Mouse (Mus musculus) CD4-positive, CD25-positive, alpha-beta regulatory T cell, adult 2 months (primary cell): ENCODE measurements around the gene Plekhf1.

Experiments used
- DNase-seq: peaks from one replicate; pipeline ENCODE4 v3.0.0-alpha.2; 2012; ENCODE audit warnings: low read depth, low spot score

Gene Plekhf1

DNA sequence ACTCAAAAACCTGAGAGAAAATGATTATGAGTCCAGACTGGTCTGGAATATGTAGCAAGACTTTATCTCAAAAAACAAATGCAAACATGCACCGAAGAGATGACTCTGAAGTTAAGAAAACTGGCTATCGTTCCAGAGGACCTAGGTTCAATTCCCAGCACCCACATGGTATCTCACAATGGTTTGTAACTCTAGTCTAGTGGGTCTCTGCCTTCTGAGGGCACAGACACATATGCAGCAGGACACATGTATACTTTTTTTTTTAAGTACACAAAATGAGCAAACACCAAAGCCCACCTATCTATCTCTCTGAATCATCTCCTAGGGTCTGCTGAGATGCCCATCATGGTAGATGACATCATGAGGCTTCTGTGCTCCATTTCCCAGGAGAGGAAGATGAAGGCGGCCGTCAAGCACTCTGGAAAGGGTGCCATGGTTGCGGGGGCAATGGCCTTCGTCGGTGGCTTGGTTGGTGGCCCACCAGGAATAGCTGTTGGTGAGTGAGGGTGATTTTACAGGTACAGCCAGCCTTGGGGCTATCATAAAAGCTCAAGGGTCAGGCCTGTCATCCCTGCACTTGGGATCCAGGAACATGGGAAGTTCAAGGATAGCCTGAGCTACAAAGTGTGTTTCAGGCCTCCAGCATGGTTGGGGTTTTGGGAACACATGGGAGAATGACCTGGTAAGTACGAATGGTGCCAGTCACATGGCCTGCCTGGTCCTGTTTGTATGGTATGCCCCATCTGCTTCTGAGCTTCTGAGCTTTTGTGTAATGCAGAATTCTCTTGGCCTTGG lies 39.3 kb downstream of the Plekhf1 start:
- DNase-seq, result no peak

DNA sequence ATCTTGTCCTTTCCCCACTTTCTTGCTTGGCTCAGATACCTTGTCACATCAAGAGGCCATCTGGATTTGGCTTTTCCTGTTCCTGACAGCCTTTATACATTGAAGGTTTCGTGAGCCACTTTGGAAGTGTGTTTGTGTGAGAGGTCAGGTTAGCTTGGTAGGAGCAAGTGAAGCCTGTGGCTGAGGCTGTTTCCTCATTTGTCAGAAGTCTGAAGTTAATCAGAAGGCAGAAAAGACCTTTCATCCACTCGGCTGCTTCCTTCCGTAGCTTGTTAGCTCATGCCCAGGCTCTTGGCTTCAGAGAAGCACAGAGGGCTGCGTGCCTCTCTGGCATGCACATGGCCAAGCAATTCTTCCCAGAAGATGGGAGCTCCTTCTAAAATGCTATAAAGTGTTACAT lies 40.0 kb downstream of the Plekhf1 start:
- peak; percentile 34 for DNase-seq

DNA sequence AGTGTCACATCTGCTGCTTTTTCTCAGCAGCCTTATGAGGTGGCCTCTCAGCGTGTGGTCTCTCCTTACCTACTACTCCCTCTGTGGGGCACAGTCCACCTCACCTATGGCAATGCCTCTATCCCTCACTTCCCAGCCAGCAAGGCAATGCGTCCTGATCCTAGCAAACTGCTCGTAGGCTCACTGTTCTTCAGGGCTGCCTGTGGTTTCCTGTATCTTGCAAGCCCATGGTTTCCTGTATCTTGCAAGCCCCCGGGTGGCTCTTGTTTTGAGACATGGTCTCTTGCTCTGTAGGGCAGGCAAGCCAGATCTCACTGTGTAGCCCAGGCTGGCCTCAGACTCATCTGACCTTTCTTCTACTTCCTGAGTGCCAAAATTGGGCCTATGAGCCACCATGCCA lies 41.0 kb downstream of the Plekhf1 start:
- DNase-seq, result peak; percentile 56

DNA sequence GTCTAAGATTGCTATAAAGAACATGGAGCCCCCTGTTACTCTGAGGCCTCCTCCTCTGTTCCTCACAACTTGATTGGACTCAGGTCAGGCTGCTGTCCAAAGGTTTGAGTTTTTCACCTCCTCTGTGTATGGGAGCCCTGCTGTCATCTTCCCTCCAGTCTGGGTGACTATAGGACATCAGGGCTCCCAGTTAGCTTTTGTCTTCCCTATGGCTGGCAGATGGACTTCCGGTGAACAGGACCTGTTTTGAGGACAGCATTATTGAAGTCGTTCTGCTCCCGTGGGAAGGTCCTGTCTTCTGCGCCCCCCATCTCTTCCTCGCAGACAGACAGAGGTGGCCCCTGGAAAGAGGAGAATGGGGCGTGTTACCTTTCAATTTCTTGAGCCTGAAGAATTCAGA lies 43.0 kb downstream of the Plekhf1 start:
- peak; percentile 6 for DNase-seq

DNA sequence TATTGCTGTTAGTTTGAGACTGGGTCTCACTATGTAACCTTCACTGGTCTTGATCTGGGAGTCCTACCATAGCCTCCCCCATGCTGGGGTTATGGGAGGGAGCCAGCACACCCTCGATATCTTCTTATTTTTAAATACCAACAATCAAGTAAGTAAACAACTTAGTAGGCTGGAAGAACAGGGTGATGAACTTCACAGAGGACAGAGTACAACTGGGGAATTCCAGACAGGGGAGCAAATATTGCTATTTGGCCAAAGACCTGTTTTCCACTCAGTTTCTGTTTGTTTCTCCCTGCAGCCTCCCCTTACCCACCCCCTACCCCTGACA lies 43.4 kb downstream of the Plekhf1 start:
- DNase-seq, result no peak

DNA sequence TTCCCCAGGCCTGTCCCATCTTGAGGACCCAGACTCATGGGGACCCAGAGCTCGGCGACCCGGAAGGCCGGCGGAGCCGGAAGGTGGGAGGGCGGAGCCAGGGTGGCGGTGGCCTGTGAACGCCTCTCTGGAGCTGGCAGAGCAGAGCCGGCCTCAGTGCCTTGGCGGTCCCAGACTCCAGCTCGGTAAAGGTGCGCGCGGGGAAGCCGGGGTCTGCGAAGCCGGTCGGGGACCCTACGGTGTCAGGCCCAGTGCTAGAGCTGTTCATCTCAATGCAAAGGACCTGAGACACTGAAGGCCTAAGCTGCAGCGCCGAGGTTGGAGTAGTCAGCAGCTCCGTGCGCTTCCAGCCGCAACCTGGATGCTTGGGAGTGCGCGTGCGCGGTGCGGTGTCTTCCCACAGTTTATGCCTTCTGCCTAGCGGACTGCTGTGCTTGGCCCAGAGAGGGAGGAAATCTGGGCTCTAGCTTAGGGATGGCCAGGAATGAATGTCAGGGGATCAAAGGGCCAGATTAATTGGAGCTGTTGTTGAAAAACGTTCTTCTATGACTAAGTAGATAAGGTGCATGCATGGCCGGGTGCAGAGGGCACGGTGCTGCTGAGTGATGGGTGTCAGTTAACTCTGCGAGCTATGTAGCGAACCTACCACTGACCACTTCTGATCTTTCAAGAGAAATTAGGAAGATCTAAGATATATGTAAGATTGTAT lies 44.0 kb downstream of the Plekhf1 start:
- DNase-seq, result peak; percentile 87

DNA sequence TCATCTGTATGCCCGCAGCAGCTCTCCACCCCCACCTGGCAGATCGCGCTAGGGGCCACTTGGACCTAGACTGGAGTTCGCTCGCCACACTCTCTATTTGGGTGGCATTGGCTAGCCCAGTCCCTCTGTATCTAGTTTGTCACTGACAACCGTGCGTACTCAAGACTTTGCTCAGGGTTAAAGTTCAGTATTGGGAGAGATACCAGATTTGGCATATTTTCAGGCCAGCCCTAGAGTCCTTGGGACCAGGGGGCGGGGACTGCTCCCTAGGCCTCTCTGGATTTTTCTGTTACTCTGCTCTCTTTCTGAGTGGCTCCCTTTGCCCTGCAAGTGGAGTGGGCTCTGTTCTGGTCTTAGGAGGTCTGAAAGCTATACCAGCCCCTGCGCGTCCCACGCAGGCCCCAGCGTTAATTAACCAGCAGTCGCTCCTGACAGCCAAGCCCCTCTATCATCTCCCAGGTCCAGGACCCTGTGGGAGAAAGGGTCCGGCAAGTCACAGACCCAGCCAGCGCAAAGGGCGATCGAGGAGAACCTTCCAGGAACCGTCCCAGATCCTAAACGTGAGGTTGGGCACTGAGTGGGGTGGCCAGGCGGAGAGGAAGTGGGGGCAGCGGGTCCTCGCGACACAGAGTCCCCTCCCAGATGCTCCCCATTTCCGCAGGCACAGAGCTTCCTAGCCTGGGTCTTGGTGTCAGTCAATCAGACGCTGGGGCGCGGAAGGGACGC lies 44.7 kb downstream of the Plekhf1 start, which contains the start of gene 1600014C10Rik:
Gene 1600014C10Rik, plus strand, starts transcription at position 256 of the 726 bp plus-strand sequence.
- DNase-seq, result no peak

DNA sequence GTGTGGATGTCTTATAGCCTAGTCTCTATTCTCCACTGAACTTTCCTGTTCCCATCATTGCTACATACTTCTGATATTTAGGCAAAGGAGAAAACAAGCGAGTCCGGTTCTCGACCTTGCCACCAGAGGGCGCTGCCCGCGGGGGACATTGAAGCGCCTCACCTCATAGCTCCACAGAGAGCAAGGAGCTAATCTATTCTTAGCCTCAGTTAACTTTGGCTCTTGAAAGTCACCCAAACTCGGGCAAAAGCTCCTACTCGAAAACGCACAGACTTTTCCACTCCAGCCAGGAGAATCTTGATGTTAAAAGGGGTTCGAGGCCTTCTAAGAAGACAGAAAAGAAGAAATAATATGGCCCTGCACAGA lies 45.2 kb downstream of the Plekhf1 start:
- peak; percentile 93 for DNase-seq

DNA sequence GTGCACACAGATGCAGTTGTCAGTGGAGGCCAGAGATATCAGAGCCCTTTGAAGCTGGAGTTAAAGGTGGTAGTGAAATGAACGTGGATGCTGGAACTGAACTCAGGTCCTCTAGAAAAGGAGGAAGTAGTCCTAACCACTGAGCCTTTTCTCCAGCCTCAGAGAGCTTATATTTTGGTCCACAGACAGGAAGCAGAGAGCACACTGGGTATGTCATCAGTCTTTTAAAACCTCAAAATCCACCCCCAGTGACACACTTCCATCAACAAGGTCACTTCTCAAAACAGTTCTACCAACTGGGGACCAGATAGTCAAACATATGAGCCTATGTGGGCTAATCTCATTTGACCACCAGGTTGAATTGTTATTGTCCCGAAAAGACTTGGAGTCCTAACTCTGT lies 46.5 kb downstream of the Plekhf1 start:
- DNase-seq, result no peak

DNA sequence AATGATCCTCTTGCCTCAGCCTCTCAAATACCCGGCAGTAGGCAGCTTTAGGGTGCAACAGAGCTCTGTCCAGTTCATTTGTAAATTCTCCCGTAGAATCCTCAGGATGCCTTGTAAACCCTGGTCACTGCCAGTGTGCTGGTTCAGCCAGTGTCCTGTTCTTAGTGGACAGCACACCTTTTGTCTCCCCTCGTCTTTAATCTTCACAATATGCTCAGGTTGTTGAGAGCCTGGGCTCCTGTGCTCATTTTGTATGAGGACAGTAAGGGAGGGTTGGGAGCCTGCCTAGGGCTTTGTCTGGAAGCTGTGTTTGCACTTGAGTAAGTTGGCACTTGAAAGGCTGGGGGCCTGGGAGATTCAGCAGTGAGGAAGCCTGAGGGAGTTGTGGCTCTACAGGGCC lies 47.9 kb downstream of the Plekhf1 start:
- DNase-seq, result no peak

DNA sequence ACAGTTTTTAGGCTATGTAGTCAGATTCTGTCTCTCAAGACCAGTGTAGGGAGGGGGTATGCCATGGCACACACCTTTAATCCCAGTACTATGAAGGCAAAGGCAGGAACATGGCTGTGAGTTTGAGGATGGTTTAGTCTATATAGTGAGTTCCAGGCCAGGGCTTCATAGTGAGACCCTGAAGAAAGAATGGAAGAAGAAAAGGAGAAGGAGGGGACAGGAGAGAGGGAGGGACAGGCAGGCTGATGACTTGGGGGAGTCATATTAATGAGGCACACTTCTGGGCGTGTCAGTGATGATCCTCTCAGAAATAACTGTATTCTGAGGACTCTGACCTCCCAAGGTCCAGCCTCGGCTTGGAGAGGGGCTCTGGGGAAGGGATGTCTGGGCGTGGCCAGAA lies 51.8 kb downstream of the Plekhf1 start:
- DNase-seq, result no peak

DNA sequence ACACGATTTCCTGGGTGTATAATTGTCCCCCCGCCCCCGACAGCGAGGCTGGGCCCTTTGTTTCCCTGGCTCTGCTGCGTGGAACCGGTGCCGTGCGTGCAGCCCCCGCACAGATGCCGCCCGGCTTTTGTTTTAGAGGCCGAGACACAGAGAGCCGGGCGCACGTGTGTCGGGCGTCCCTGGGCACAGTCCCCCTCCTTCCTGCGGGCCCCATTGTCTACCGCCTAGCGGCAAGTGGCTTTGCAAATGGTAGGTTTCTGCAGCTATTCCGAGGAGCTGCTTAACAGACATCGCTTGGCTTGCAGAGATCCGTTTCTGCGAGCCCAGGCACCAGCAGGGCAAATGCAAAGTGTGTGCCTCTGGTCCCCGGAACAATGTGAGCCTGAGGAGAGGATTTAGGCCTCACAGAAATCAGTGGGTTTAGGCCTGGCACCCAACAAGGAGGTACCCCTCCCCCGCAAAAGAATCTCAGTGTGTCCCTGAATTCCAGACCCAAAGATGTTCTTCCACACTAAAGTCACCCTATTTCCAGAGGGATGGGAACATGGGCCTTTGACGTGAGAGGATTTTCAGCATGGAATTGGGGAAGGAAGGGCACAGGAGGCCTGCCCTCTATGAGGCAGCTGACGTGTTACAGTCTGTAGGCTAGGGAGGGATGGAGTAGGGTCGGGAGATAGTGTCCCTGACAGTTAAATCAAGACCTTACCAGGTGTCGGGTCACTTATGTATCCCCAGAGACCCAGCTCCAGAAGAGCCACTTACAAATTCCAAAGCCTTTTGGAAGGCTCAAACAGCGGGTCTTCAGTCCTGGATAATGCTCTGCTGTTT lies 53.3 kb downstream of the Plekhf1 start:
- DNase-seq, result peak; percentile 36

DNA sequence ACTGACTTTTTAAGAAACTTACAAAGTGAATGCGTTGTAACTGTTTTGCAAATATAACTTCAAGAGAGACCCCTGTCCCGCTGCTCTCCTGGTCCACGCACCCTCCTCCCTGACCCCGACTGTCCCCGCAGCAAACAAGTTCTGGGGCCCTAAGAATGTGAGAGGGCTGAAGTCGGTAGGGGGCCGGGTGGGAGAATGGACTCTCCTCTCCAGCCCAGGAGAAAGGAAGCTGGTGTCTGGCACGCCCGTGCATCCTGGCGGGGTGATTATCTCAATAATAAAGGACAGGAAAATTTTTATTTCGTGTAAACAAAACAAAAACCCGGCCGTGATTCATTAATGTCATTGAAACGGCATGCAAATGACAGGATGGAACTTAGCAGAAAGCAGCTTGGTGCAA lies 53.9 kb downstream of the Plekhf1 start:
- no peak for DNase-seq

DNA sequence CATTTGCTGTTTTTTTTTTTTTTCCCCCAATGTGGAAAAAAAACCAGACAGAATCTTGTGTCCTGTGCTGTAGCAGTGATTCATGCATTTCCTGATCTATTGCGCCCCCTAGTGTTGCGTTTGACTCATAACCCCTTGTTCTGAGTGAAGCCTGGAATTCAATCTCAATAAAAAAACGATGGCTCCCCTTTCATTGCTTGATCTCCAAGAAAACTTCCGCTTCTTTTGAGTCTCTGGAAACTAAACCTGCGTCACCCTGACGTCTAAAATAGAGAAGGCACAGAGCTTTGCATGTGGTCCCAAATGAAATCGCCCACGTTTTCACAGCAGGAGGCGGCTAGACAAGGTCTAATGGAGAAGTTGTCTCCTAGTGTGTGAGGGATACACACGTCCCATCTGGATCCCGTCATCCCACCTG lies 60.1 kb downstream of the Plekhf1 start:
- peak; percentile 75 for DNase-seq
